In genomic region chr9:67304992-67305391, GRCm38 (mm10) we compare ENCODE assay signal across 23 mouse cellular contexts.
DNase-seq lines count a peak whose midpoint lies in the region; ATAC-seq and TF ChIP-seq lines count a peak whose summit lies in the region.
"Had no signal": no experiment of that assay in that cellular context is flagged by ENCODE, and none has a peak within 500 bp of the region (broad histone marks: within the 10 kb centered on the region; RNA-seq: fewer than 3 reads in every experiment).

No protein-coding gene starts in this region.

- H3K9ac ChIP-seq in embryonic facial prominence, embryonic 14.5 days (ENCODE audit: low read depth, low read length), result no peak overlapping the region
- H3K9ac ChIP-seq in midbrain, postnatal 0 days (replicated peaks; ENCODE audit: low read length, poor library complexity, severe bottlenecking), result no peak overlapping the region

- no peak for ATAC-seq in embryonic facial prominence, embryonic 14.5 days (ENCODE audit: low read depth)
- no peak for ATAC-seq in midbrain, postnatal 0 days (ENCODE audit: low FRiP score)
- ATAC-seq: activated CD4-positive, CD25-positive, alpha-beta regulatory T cell, adult 4 months; CD4-positive, CD25-positive, alpha-beta regulatory T cell, adult 4 months; Patski had no signal

- no peak for TF ChIP-seq CTCF in midbrain, postnatal 0 days (IDR thresholded peaks at IDR 0.05)

- peak; percentile 40 for DNase-seq in embryonic facial prominence, embryonic 14.5 days (ENCODE audit: low spot score)
- DNase-seq in embryonic facial prominence, embryonic 10.5 days (ENCODE audit: low spot score), result no peak
- DNase-seq in layer of hippocampus, adult 9-11 months, result peak; percentile 40
- no peak for DNase-seq in layer of hippocampus, adult 11-12 months (ENCODE audit: low spot score)
- peak; percentile 72 for DNase-seq in brain, adult 2 months (ENCODE audit: low read depth, low spot score)
- peak; percentile 66 for DNase-seq in fat pad, adult 2 months (ENCODE audit: extremely low read depth, low read depth, low spot score)
- no peak for DNase-seq in B cell, adult 2 months
- no peak for DNase-seq in midbrain, postnatal 0 days (ENCODE audit: low spot score)
- DNase-seq: adrenal gland, adult 2 months; adrenal gland, adult 8-10 months; adrenal gland, postnatal 10 days; adrenal gland, postnatal 14 days; adrenal gland, postnatal 25 days; adrenal gland, postnatal 36 days; cerebellum, adult 11 months; cerebellum, adult 11-12 months; cerebellum, adult 18-20 months; cerebellum, adult 2 months had no signal

- no peak overlapping the region for H3K27ac ChIP-seq in embryonic facial prominence, embryonic 14.5 days (replicated peaks; ENCODE audit: low read depth, low read length)
- no peak overlapping the region for H3K27ac ChIP-seq in embryonic facial prominence, embryonic 10.5 days (replicated peaks)
- no peak overlapping the region for H3K27ac ChIP-seq in midbrain, postnatal 0 days (ENCODE audit: low read depth, low read length)

- no peaks in the 10 kb centered on the region for H3K9me3 ChIP-seq in embryonic facial prominence, embryonic 14.5 days (ENCODE audit: control insufficient read depth, low read length)
- no peaks in the 10 kb centered on the region for H3K9me3 ChIP-seq in embryonic facial prominence, embryonic 10.5 days
- H3K9me3 ChIP-seq in midbrain, postnatal 0 days (ENCODE audit: low read length), result no peaks in the 10 kb centered on the region
- H3K9me3 ChIP-seq: G1E had no signal

- no peak overlapping the region for H3K4me3 ChIP-seq in embryonic facial prominence, embryonic 14.5 days (ENCODE audit: low read depth, low read length)
- no peak overlapping the region for H3K4me3 ChIP-seq in embryonic facial prominence, embryonic 10.5 days
- no peak overlapping the region for H3K4me3 ChIP-seq in midbrain, postnatal 0 days (ENCODE audit: low read depth, low read length)

- H3K4me2 ChIP-seq in embryonic facial prominence, embryonic 14.5 days (ENCODE audit: low read depth, low read length), result no peak overlapping the region
- no peak overlapping the region for H3K4me2 ChIP-seq in midbrain, postnatal 0 days (ENCODE audit: low read depth, low read length, poor library complexity, severe bottlenecking)

- peaks cover 14% of the 10 kb centered on the region; the same call in 1 of the 2 replicates for H3K36me3 ChIP-seq in embryonic facial prominence, embryonic 14.5 days (ENCODE audit: control insufficient read depth, insufficient read depth, low read length)
- peaks cover 45% of the 10 kb centered on the region for H3K36me3 ChIP-seq in embryonic facial prominence, embryonic 10.5 days (replicated peaks)
- peaks cover 20% of the 10 kb centered on the region for H3K36me3 ChIP-seq in midbrain, postnatal 0 days (ENCODE audit: insufficient read depth, low read length)
- H3K36me3 ChIP-seq: G1E had no signal

- H3K4me1 ChIP-seq in embryonic facial prominence, embryonic 14.5 days (ENCODE audit: control insufficient read depth, insufficient read depth, low read length), result 0 out of 2 replicates have a peak, but pooled peaks cover 2% of the 10 kb centered on the region
- no peaks in the 10 kb centered on the region for H3K4me1 ChIP-seq in embryonic facial prominence, embryonic 10.5 days
- no peaks in the 10 kb centered on the region for H3K4me1 ChIP-seq in midbrain, postnatal 0 days (ENCODE audit: insufficient read depth, low read length)

- WGBS in embryonic facial prominence, embryonic 14.5 days, result 71% methylated on average over 6 of the region's 6 CpGs
- WGBS in embryonic facial prominence, embryonic 10.5 days, result 73% methylated on average over 6 of the region's 6 CpGs
- 79% methylated on average over 6 of the region's 6 CpGs for WGBS in midbrain, postnatal 0 days

- H3K27me3 ChIP-seq in embryonic facial prominence, embryonic 14.5 days (replicated peaks; ENCODE audit: control insufficient read depth, insufficient read depth, low read length), result no peaks in the 10 kb centered on the region
- no peaks in the 10 kb centered on the region for H3K27me3 ChIP-seq in embryonic facial prominence, embryonic 10.5 days (replicated peaks; ENCODE audit: low read depth, poor library complexity, severe bottlenecking)
- H3K27me3 ChIP-seq in midbrain, postnatal 0 days (ENCODE audit: insufficient read depth, low read length), result no peaks in the 10 kb centered on the region
- H3K27me3 ChIP-seq: CH12.LX, Patski had no signal

Comparison
In these comparisons a context has a peak if more than half of its experiments do, and no peak if none do; other contexts are left out.
1. DNase-seq: peak in embryonic facial prominence, embryonic 14.5 days (single experiment), layer of hippocampus, adult 9-11 months (single experiment), brain, adult 2 months (single experiment) and fat pad, adult 2 months (single experiment); none in embryonic facial prominence, embryonic 10.5 days (single experiment), layer of hippocampus, adult 11-12 months (single experiment), B cell, adult 2 months (0 of 2) and midbrain, postnatal 0 days (single experiment).